Mouse (Mus musculus) small intestine, adult 2 months (tissue): ENCODE data around the gene Tuba8.

Experiments used
- CTCF ChIP-seq: fragments of 200-500 bp; IDR thresholded peaks from 2 replicates; pipeline ENCODE4 v1.5.1; 2012; ENCODE audit warnings: low read depth, mild to moderate bottlenecking, control low read depth, inconsistent platforms, low read length, moderate library complexity, mixed read lengths; ENCODE audit not compliant: insufficient replicate concordance, insufficient read length; ENCODE audit errors: extremely low read depth
- POLR2A ChIP-seq: fragments of 200-500 bp; IDR thresholded peaks from 2 replicates; pipeline ENCODE4 v1.6.1; 2012; ENCODE audit warnings: low read depth, mild to moderate bottlenecking, control low read depth, inconsistent platforms, low read length, moderate library complexity

DNA sequence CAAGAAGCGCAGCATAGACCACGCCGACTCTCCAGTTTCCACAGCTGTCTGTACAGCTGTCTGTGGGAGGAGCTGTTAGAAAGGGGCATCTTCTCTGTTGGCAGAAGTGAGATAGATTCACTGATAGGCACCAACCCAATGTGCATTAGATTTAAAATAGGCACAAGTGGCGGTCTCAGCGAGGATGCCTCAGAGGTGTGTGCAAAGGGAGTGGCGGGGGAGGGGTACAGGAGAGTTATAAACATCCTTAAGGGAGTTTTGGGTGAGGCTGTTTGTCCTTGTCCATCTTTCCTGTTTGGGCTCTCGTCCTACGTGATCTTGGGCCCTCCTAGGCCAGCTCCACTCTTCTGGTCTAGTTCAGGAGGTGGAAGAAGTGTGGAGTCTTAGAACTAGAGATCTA, 17.9 kb downstream of the Tuba8 start:
- TF ChIP-seq CTCF (no peak), POLR2A (no peak)
